Mouse (Mus musculus) liver, embryonic 16.5 days (tissue): Measurements from ENCODE around the gene Tln1. TPM values are rescaled to one million over a fixed set of nuclear protein-coding genes. Genes with fewer than 3 reads are reported as not detected.

ENCODE experiments used
- ATAC-seq: fragments of 200-750 bp; cut with Nextera tagmentation; 2 replicates; pipeline ENCODE4 v1.8.0; 2017; ENCODE audit warnings: low read depth, mild to moderate bottlenecking, moderate number of reproducible peaks, moderate library complexity
- H3K27ac ChIP-seq: fragments of 300-500 bp; sonication (generic); 2 replicates; pipeline ENCODE4 v1.5.1; 2014; ENCODE audit warnings: mild to moderate bottlenecking, low read length
- H3K27me3 ChIP-seq: fragments of 300-500 bp; sonication (generic); 2 replicates; pipeline ENCODE4 v1.6.1; 2014; ENCODE audit warnings: low read depth, low read length, mixed read lengths; ENCODE audit not compliant: control insufficient read depth, insufficient read depth
- H3K36me3 ChIP-seq: fragments of 300-500 bp; sonication (generic); 2 replicates; pipeline ENCODE4 v1.6.1; 2014; ENCODE audit warnings: mild to moderate bottlenecking; ENCODE audit not compliant: control insufficient read depth, insufficient read depth
- H3K4me1 ChIP-seq: fragments of 300-500 bp; sonication (generic); 2 replicates; pipeline ENCODE4 v1.6.1; 2014; ENCODE audit warnings: low read depth, low read length, mixed read lengths; ENCODE audit not compliant: control insufficient read depth
- H3K4me2 ChIP-seq: fragments of 300-500 bp; sonication (generic); 2 replicates; pipeline ENCODE4 v1.6.1; 2014; ENCODE audit warnings: low read depth, low read length, mixed read lengths
- H3K4me3 ChIP-seq: fragments of 300-500 bp; sonication (generic); 2 replicates; pipeline ENCODE4 v1.5.1; 2014; ENCODE audit warnings: low read depth, mild to moderate bottlenecking, low read length
- H3K9ac ChIP-seq: fragments of 300-500 bp; sonication (generic); 2 replicates; pipeline ENCODE4 v1.6.1; 2014; ENCODE audit warnings: low read depth, low read length
- H3K9me3 ChIP-seq: fragments of 300-500 bp; sonication (generic); replicated peaks from 2 replicates; pipeline ENCODE4 v1.6.1; 2016; ENCODE audit warnings: low read length; ENCODE audit not compliant: control insufficient read depth
- WGBS: fragments of 180-500 bp; shearing (Covaris S2); extraction: QIAGEN DNeasy Blood & Tissue Kit; methylation state at CpG from one replicate; pipeline ENCODE4 v1.1.7; 2014; ENCODE audit not compliant: insufficient replicate concordance; 5-methylcytosine and 5-hydroxymethylcytosine counted together
- polyA plus RNA-seq: library from polyadenylated mRNA; unstranded; fragments of >200 nt; fragmentation: Nextera tagmentation; extraction: Ambion mirVana; gene quantifications from 2 replicates; pipeline ENCODE4 v1.2.1, GENCODE M21; 2015

The Tln1 gene
- polyA plus RNA-seq, 1 experiment from 2014 or later = 38.2 TPM

DNA sequence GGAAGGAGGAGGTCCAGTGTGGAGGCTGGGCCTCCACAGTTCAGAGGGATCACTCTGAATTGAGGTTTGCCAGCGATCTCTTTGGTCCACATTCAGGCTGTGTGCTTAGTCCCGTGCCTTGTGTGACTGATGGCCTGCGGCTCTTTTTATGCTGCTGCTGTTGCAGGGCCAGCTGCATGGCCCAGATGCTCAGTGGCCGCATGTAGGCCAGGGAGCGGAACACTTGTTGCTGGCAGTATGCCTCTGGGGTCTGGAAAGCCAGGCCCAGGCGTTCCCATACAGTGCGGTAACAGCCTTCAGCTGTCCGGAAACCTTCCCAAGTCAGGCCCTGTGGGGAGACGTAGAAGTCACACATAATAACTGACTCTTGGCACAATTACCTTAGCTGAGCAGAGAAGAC, 4.6 kb upstream of the Tln1 start:
- Histone ChIP-seq H3K27ac (no peak overlapping the region), H3K9me3 (no peaks in the 10 kb centered on the region), H3K36me3 (peaks cover 64% of the 10 kb centered on the region), H3K4me3 (no peak overlapping the region), H3K4me2 (no peak overlapping the region), H3K9ac (no peak overlapping the region), H3K27me3 (no peaks in the 10 kb centered on the region), H3K4me1 (peaks cover 16% of the 10 kb centered on the region)
- 89% methylated on average over 9 of the region's 9 CpGs for WGBS
- no peak for ATAC-seq

DNA sequence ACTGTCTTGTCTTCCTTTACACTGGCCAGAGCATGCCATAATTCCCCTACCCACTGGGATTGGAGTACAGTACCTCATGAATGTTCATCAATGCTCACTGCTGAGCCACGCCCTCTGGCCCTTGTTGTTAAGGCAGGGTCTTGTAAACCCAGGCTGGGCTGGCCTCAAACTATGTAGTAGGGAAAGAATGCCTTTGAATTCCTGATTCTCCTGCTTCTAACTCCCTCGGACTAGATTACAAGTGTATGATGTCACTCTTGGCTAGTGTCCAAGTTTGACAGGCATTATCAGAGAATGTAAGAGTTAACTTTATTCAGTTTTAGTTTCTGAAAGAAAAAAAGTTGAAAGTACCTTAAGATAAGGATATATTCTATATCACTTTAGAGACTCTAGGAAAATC, 1.7 kb upstream of the Tln1 start:
- Histone ChIP-seq H3K9ac (no peak overlapping the region), H3K36me3 (peaks cover 43% of the 10 kb centered on the region), H3K9me3 (no peaks in the 10 kb centered on the region), H3K4me1 (peaks cover 34% of the 10 kb centered on the region), H3K4me3 (no peak overlapping the region), H3K4me2 (no peak overlapping the region), H3K27ac (no peak overlapping the region), H3K27me3 (no peaks in the 10 kb centered on the region)
- WGBS = 42% methylated on average over 2 of the region's 2 CpGs
- ATAC-seq = no peak

DNA sequence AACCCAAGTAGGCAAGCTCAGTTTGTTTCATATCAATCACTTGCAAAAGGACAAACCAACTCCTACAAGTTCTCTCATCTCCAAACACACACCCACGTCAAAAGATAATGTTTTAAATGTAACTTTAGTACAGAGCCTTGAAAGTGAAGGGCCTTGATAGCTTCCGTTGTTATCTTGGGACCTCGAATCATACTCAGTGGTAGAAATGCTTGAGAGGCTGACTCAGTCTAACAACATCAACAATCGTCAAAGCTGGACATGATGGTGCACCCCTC, 1.0 kb upstream of the Tln1 start:
- Histone ChIP-seq H3K4me1 (peaks cover 40% of the 10 kb centered on the region), H3K36me3 (peaks cover 37% of the 10 kb centered on the region), H3K27ac (peak overlapping the region; percentile 20; the same call in 1 of the 2 replicates), H3K9me3 (no peaks in the 10 kb centered on the region), H3K4me2 (peak overlapping the region; percentile 89), H3K27me3 (no peaks in the 10 kb centered on the region), H3K4me3 (peak overlapping the region; percentile 92), H3K9ac (peak overlapping the region; percentile 65)
- 23% methylated on average over 4 of the region's 4 CpGs for WGBS
- no peak for ATAC-seq

GRCm38 (mm10) chr4:43562769-43563600, 494 bp upstream of the Tln1 start:
- no peaks in the 10 kb centered on the region for H3K27me3 ChIP-seq
- ATAC-seq = no peak
- peaks cover 32% of the 10 kb centered on the region for H3K36me3 ChIP-seq
- H3K4me3 ChIP-seq = peak overlapping the region; percentile 92
- H3K27ac ChIP-seq = peak overlapping the region; percentile 100
- H3K4me2 ChIP-seq = peak overlapping the region; percentile 89
- H3K4me1 ChIP-seq = peaks cover 46% of the 10 kb centered on the region
- peak overlapping the region; percentile 65 for H3K9ac ChIP-seq
- WGBS = 1% methylated on average over 22 of the region's 22 CpGs
- no peaks in the 10 kb centered on the region for H3K9me3 ChIP-seq

DNA sequence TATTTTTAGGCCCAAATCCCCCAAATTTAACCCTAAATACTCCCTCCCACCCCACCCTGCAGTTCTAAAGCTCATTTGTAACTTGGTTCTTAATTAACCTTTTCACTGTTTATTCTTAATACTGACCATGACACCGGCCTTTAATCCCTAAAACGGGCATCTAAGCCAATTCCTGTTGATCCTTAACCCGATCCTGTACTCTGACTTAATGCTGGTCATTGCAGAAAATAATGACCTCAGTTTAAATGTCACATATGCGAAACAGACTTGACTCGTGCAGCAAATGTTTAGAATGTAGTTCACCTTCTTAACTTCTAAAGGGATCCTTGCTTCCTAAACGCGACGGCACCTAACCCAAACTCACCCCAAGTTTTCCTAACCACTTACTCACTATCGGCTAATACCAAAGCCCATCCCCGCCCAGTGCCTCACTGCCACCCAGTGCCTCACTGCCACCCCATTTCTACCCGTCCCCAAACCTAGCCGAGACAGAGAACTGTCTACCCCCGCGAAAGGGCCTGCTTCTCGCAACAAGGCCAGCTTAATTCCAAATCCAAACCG, 975 bp downstream of the Tln1 start:
- peak; percentile 62 for ATAC-seq
- Histone ChIP-seq H3K27ac (peak overlapping the region; percentile 100), H3K4me1 (peaks cover 55% of the 10 kb centered on the region), H3K36me3 (peaks cover 24% of the 10 kb centered on the region), H3K4me2 (peak overlapping the region; percentile 89), H3K9ac (peak overlapping the region; percentile 94), H3K4me3 (peak overlapping the region; percentile 92), H3K9me3 (no peaks in the 10 kb centered on the region), H3K27me3 (no peaks in the 10 kb centered on the region)
- WGBS = under 1% methylated on average over 16 of the region's 16 CpGs

DNA sequence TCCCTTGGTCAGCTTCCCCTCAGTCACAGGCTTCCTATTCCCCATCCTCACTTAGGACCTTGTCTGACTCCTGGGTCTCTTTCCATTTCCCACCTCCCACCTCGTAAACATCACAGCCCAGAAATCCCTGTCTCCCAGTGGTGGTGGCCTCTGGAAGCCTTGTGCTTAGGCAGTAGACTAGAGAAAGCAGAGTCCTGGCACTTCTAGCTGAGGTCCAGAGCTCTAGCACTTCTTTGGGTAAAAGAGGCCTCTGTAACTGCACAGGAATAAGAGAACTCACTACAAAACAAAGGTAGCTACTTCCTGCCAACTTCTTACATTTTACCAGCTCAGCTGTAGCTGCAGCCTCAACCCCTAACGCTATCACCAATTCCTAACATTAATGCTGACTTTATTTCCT, 1.5 kb downstream of the Tln1 start:
- WGBS = 4% methylated on average over 2 of the region's 2 CpGs
- Histone ChIP-seq H3K9ac (peak overlapping the region; percentile 94), H3K27ac (peak overlapping the region; percentile 100), H3K4me1 (peaks cover 55% of the 10 kb centered on the region), H3K27me3 (no peaks in the 10 kb centered on the region), H3K4me3 (peak overlapping the region; percentile 92), H3K36me3 (peaks cover 24% of the 10 kb centered on the region), H3K9me3 (no peaks in the 10 kb centered on the region), H3K4me2 (peak overlapping the region; percentile 89)
- ATAC-seq = no peak

- Histone ChIP-seq H3K4me1 (peaks cover 55% of the 10 kb centered on the region), H3K9ac (peak overlapping the region; percentile 94), H3K36me3 (peaks cover 24% of the 10 kb centered on the region), H3K4me2 (peak overlapping the region; percentile 89), H3K4me3 (peak overlapping the region; percentile 92), H3K27ac (peak overlapping the region; percentile 100), H3K9me3 (no peaks in the 10 kb centered on the region), H3K27me3 (no peaks in the 10 kb centered on the region)
- ATAC-seq = no peak
- WGBS = 9% methylated on average over 6 of the region's 6 CpGs
Measured at GRCm38 (mm10) chr4:43560243-43560611, 2.3 kb downstream of the Tln1 start.

- 22% methylated on average over 13 of the region's 13 CpGs for WGBS
- Histone ChIP-seq H3K27me3 (no peaks in the 10 kb centered on the region), H3K4me1 (peaks cover 55% of the 10 kb centered on the region)
Measured at GRCm38 (mm10) chr4:43559519-43560242, 2.8 kb downstream of the Tln1 start.

More at GRCm38 (mm10) chr4:43559519-43560242, 2.8 kb downstream of the Tln1 start:
- H3K9me3 ChIP-seq = no peaks in the 10 kb centered on the region
- peak overlapping the region; percentile 89 for H3K4me2 ChIP-seq
- peaks cover 25% of the 10 kb centered on the region for H3K36me3 ChIP-seq
- H3K27ac ChIP-seq = peak overlapping the region; percentile 100
- ATAC-seq = no peak
- H3K4me3 ChIP-seq = peak overlapping the region; percentile 92
- H3K9ac ChIP-seq = peak overlapping the region; percentile 94
